Mouse (Mus musculus) neural tube, embryonic 11.5 days (tissue): ENCODE results near the gene Armc2. TPM values are rescaled to one million over a fixed set of nuclear protein-coding genes. Genes with fewer than 3 reads are reported as not detected.

Experiments used
- ATAC-seq: fragments of 200-750 bp; cut with Nextera tagmentation; 2 replicates; pipeline ENCODE4 v1.8.0; 2017; ENCODE audit warnings: moderate number of reproducible peaks, mild to moderate bottlenecking, moderate TSS enrichment, moderate library complexity; ENCODE audit not compliant: insufficient read depth, low FRiP score, low TSS enrichment
- DNase-seq: peaks from one replicate; pipeline ENCODE4 v3.0.0-alpha.2; 2015; ENCODE audit warnings: low spot score
- H3K27ac ChIP-seq: fragments of 300-500 bp; sonication (generic); 2 replicates; pipeline ENCODE4 v1.5.1; 2014; ENCODE audit warnings: low read depth, mild to moderate bottlenecking, low read length
- H3K27me3 ChIP-seq: fragments of 300-500 bp; sonication (generic); 2 replicates; pipeline ENCODE4 v1.6.1; 2014; ENCODE audit warnings: mild to moderate bottlenecking, low read length, mixed read lengths; ENCODE audit not compliant: control insufficient read depth, insufficient read depth
- H3K36me3 ChIP-seq: fragments of 300-500 bp; sonication (generic); 2 replicates; pipeline ENCODE4 v1.6.1; 2014; ENCODE audit warnings: mild to moderate bottlenecking, low read length, moderate library complexity, mixed read lengths; ENCODE audit not compliant: control insufficient read depth, insufficient read depth
- H3K4me1 ChIP-seq: fragments of 300-500 bp; sonication (generic); 2 replicates; pipeline ENCODE4 v1.6.1; 2014; ENCODE audit warnings: low read length, mixed read lengths; ENCODE audit not compliant: control insufficient read depth, insufficient read depth
- H3K4me2 ChIP-seq: fragments of 300-500 bp; sonication (generic); 2 replicates; pipeline ENCODE4 v1.6.1; 2014; ENCODE audit warnings: low read depth, mild to moderate bottlenecking, moderate library complexity
- H3K4me3 ChIP-seq: fragments of 300-500 bp; sonication (generic); 2 replicates; pipeline ENCODE4 v1.5.1; 2014; ENCODE audit warnings: low read depth, low read length
- H3K9ac ChIP-seq: fragments of 300-500 bp; sonication (generic); 2 replicates; pipeline ENCODE4 v1.6.1; 2014; ENCODE audit warnings: mild to moderate bottlenecking, low read length
- H3K9me3 ChIP-seq: fragments of 300-500 bp; sonication (generic); 2 replicates; pipeline ENCODE4 v1.6.1; 2016; ENCODE audit warnings: low read length; ENCODE audit not compliant: control insufficient read depth
- WGBS: fragments of 180-500 bp; shearing (Covaris S2); extraction: QIAGEN DNeasy Blood & Tissue Kit; methylation state at CpG from one replicate; pipeline ENCODE4 v1.1.7; 2014; 5-methylcytosine and 5-hydroxymethylcytosine counted together
- polyA plus RNA-seq: library from polyadenylated mRNA; unstranded; fragments of >200 nt; fragmentation: Nextera tagmentation; extraction: Ambion mirVana; gene quantifications from 2 replicates; pipeline ENCODE4 v1.2.1, GENCODE M21; 2014

Gene Armc2
- polyA plus RNA-seq, 1 experiment from 2014 or later = 2.2 TPM

GRCm38 (mm10) chr10:41881438-41881837 lies 136.8 kb downstream of the Armc2 start:
- H3K36me3 ChIP-seq = no peaks in the 10 kb centered on the region
- H3K27ac ChIP-seq = no peak overlapping the region
- H3K9ac ChIP-seq = no peak overlapping the region
- peaks cover 7% of the 10 kb centered on the region; the same call in 1 of the 2 replicates for H3K4me1 ChIP-seq
- WGBS = 25% methylated on average over 4 of the region's 4 CpGs
- DNase-seq (no peak), ATAC-seq (no peak)
- no peaks in the 10 kb centered on the region for H3K27me3 ChIP-seq
- H3K4me2 ChIP-seq = no peak overlapping the region
- no peaks in the 10 kb centered on the region for H3K9me3 ChIP-seq
- no peak overlapping the region for H3K4me3 ChIP-seq

GRCm38 (mm10) chr10:41880777-41881176 lies 137.5 kb downstream of the Armc2 start:
- Histone ChIP-seq H3K4me1 (peaks cover 7% of the 10 kb centered on the region; the same call in 1 of the 2 replicates), H3K4me2 (no peak overlapping the region), H3K9me3 (no peaks in the 10 kb centered on the region), H3K36me3 (no peaks in the 10 kb centered on the region), H3K27me3 (no peaks in the 10 kb centered on the region), H3K4me3 (no peak overlapping the region), H3K27ac (no peak overlapping the region), H3K9ac (no peak overlapping the region)
- no peak for ATAC-seq
- DNase-seq = no peak
- WGBS = 10% methylated on average over 1 of the region's 1 CpGs

GRCm38 (mm10) chr10:41880206-41880605 lies 138.0 kb downstream of the Armc2 start:
- 41% methylated on average over 4 of the region's 4 CpGs for WGBS
- Histone ChIP-seq H3K27me3 (no peaks in the 10 kb centered on the region), H3K4me3 (no peak overlapping the region), H3K9me3 (no peaks in the 10 kb centered on the region), H3K9ac (no peak overlapping the region), H3K36me3 (no peaks in the 10 kb centered on the region), H3K4me2 (no peak overlapping the region), H3K4me1 (peaks cover 7% of the 10 kb centered on the region; the same call in 1 of the 2 replicates), H3K27ac (no peak overlapping the region)
- ATAC-seq = no peak
- DNase-seq = no peak

- Histone ChIP-seq H3K4me1 (peaks cover 7% of the 10 kb centered on the region; the same call in 1 of the 2 replicates), H3K27me3 (no peaks in the 10 kb centered on the region), H3K9me3 (no peaks in the 10 kb centered on the region), H3K4me3 (no peak overlapping the region), H3K4me2 (no peak overlapping the region), H3K9ac (no peak overlapping the region), H3K36me3 (no peaks in the 10 kb centered on the region), H3K27ac (no peak overlapping the region)
- 93% methylated on average over 1 of the region's 1 CpGs for WGBS
- ATAC-seq (no peak), DNase-seq (no peak)
These were observed 138.6 kb downstream of the Armc2 start for GRCm38 (mm10) chr10:41879675-41880074.

- 89% methylated on average over 11 of the region's 11 CpGs for WGBS
- Histone ChIP-seq H3K27me3 (no peaks in the 10 kb centered on the region), H3K4me3 (no peak overlapping the region), H3K36me3 (no peaks in the 10 kb centered on the region), H3K4me2 (no peak overlapping the region), H3K9me3 (no peaks in the 10 kb centered on the region), H3K4me1 (peaks cover 7% of the 10 kb centered on the region; the same call in 1 of the 2 replicates), H3K9ac (no peak overlapping the region), H3K27ac (no peak overlapping the region)
- no peak for DNase-seq
- ATAC-seq = no peak
These were observed 139.9 kb downstream of the Armc2 start for GRCm38 (mm10) chr10:41878344-41878743.

- no peak overlapping the region for H3K4me3 ChIP-seq
- ATAC-seq (no peak), DNase-seq (no peak)
- H3K4me2 ChIP-seq = no peak overlapping the region
- no peaks in the 10 kb centered on the region for H3K36me3 ChIP-seq
- H3K4me1 ChIP-seq = no peaks in the 10 kb centered on the region
- no peak overlapping the region for H3K27ac ChIP-seq
- H3K9ac ChIP-seq = no peak overlapping the region
- no peaks in the 10 kb centered on the region for H3K27me3 ChIP-seq
- no peaks in the 10 kb centered on the region for H3K9me3 ChIP-seq
These were observed 142.6 kb downstream of the Armc2 start for GRCm38 (mm10) chr10:41875624-41876023.

- H3K9ac ChIP-seq = no peak overlapping the region
- H3K36me3 ChIP-seq = no peaks in the 10 kb centered on the region
- no peaks in the 10 kb centered on the region for H3K27me3 ChIP-seq
- no peak for DNase-seq
- no peak for ATAC-seq
- H3K4me1 ChIP-seq = peaks cover 3% of the 10 kb centered on the region; the same call in 1 of the 2 replicates
- no peak overlapping the region for H3K4me2 ChIP-seq
- 79% methylated on average over 2 of the region's 2 CpGs for WGBS
- no peak overlapping the region for H3K27ac ChIP-seq
- H3K4me3 ChIP-seq = no peak overlapping the region
- H3K9me3 ChIP-seq = no peaks in the 10 kb centered on the region
These were observed 146.7 kb downstream of the Armc2 start for GRCm38 (mm10) chr10:41871564-41871963.

GRCm38 (mm10) chr10:41870101-41870500 lies 148.1 kb downstream of the Armc2 start:
- 65% methylated on average over 2 of the region's 2 CpGs for WGBS
- DNase-seq (no peak), ATAC-seq (no peak)
- no peak overlapping the region for H3K9ac ChIP-seq
- no peaks in the 10 kb centered on the region for H3K27me3 ChIP-seq
- no peaks in the 10 kb centered on the region for H3K36me3 ChIP-seq
- no peak overlapping the region for H3K4me2 ChIP-seq
- H3K27ac ChIP-seq = no peak overlapping the region
- H3K4me1 ChIP-seq = peaks cover 4% of the 10 kb centered on the region; the same call in 1 of the 2 replicates
- no peak overlapping the region for H3K4me3 ChIP-seq
- H3K9me3 ChIP-seq = no peaks in the 10 kb centered on the region

GRCm38 (mm10) chr10:41867956-41868355 lies 150.3 kb downstream of the Armc2 start:
- Histone ChIP-seq H3K4me2 (no peak overlapping the region), H3K27ac (no peak overlapping the region), H3K36me3 (no peaks in the 10 kb centered on the region), H3K4me3 (no peak overlapping the region), H3K9me3 (no peaks in the 10 kb centered on the region), H3K9ac (no peak overlapping the region), H3K4me1 (peaks cover 4% of the 10 kb centered on the region; the same call in 1 of the 2 replicates), H3K27me3 (no peaks in the 10 kb centered on the region)
- DNase-seq (no peak), ATAC-seq (no peak)
- 79% methylated on average over 5 of the region's 5 CpGs for WGBS
